In the genomic region with DNA sequence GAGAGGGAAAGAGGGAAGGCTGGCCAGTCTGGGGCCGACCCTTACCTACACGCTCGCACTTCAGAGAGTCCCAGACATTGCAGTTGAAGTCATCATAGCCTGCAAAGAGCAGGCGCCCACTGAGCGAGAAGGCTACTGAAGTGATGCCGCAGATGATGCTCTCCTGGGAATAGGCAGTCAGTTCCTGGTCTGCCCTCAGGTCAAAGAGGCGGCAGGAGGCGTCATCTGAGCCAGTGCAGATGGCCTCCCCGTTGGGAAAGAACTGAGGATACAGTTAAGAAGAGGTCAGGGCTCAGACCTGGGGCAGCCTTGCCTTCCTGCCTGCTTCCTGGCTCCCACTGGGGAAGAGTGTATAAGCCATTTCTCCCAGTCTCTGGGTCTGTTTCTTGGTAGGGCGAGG, we compare ENCODE assay signal across 17 mouse cellular contexts. TPM values are rescaled to one million over a fixed set of nuclear protein-coding genes. Genes with fewer than 3 reads are reported as not detected.
DNase-seq lines count a peak whose midpoint lies in the region; ATAC-seq and TF ChIP-seq lines count a peak whose summit lies in the region.
"Had no signal": no experiment of that assay in that cellular context is flagged by ENCODE, and none has a peak within 500 bp of the region (broad histone marks: within the 10 kb centered on the region; RNA-seq: fewer than 3 reads in every experiment).

No protein-coding gene starts in this region.

- H3K4me3 ChIP-seq in forebrain, embryonic 13.5 days, result no peak overlapping the region
- no peak overlapping the region for H3K4me3 ChIP-seq in forebrain, embryonic 15.5 days
- H3K4me3 ChIP-seq in lung, embryonic 14.5 days (ENCODE audit: low read depth, low read length), result no peak overlapping the region
- H3K4me3 ChIP-seq: hindbrain, embryonic 15.5 days had no signal

- no peaks in the 10 kb centered on the region for H3K27me3 ChIP-seq in forebrain, embryonic 13.5 days
- H3K27me3 ChIP-seq in forebrain, embryonic 15.5 days, result no peaks in the 10 kb centered on the region
- H3K27me3 ChIP-seq in lung, embryonic 14.5 days (ENCODE audit: insufficient read depth, low read length), result no peaks in the 10 kb centered on the region
- H3K27me3 ChIP-seq: hindbrain, embryonic 15.5 days had no signal

- 0 out of 2 replicates have a peak overlapping the region, but pooled peaks have one; percentile 2 for H3K9ac ChIP-seq in forebrain, embryonic 13.5 days
- no peak overlapping the region for H3K9ac ChIP-seq in forebrain, embryonic 15.5 days (replicated peaks)
- H3K9ac ChIP-seq in lung, embryonic 14.5 days, result peak overlapping the region; percentile 9; the same call in 1 of the 2 replicates
- H3K9ac ChIP-seq: hindbrain, embryonic 15.5 days had no signal

- ATAC-seq in forebrain, embryonic 13.5 days, result no peak
- ATAC-seq in forebrain, embryonic 15.5 days (replicated peaks), result no peak
- no peak for ATAC-seq in lung, embryonic 14.5 days (ENCODE audit: insufficient read depth)

- H3K9me3 ChIP-seq in forebrain, embryonic 13.5 days (replicated peaks), result no peaks in the 10 kb centered on the region
- no peaks in the 10 kb centered on the region for H3K9me3 ChIP-seq in forebrain, embryonic 15.5 days
- no peaks in the 10 kb centered on the region for H3K9me3 ChIP-seq in lung, embryonic 14.5 days (ENCODE audit: low read depth, low read length)
- H3K9me3 ChIP-seq: G1E; hindbrain, embryonic 15.5 days had no signal

- no peak overlapping the region for H3K27ac ChIP-seq in forebrain, embryonic 13.5 days
- H3K27ac ChIP-seq in forebrain, embryonic 15.5 days (replicated peaks), result no peak overlapping the region
- 0 out of 2 replicates have a peak overlapping the region, but pooled peaks have one; percentile 8 for H3K27ac ChIP-seq in lung, embryonic 14.5 days (ENCODE audit: low read depth)
- H3K27ac ChIP-seq: hindbrain, embryonic 15.5 days had no signal

- TF ChIP-seq CTCF in lung, embryonic 14.5 days (IDR thresholded peaks at IDR 0.05; ENCODE audit: low read depth), result no peak

- DNase-seq in lung, embryonic 14.5 days, result no peak
- no peak for DNase-seq in lung, postnatal 25 days (ENCODE audit: low spot score)
- DNase-seq in embryo, embryonic 11 days, result peak; percentile 24
- peak; percentile 61 for DNase-seq in lung, postnatal 36 days
- DNase-seq in layer of hippocampus, adult 18-20 months (ENCODE audit: low spot score in 2 of 2), result no peak
- no peak for DNase-seq in thymus, adult 18-20 months
- DNase-seq: adrenal gland, postnatal 14 days; cerebellum, postnatal 10 days; gastrocnemius, postnatal 25 days; kidney, adult 9 months; right cerebral cortex, adult 18-20 months had no signal

- peaks cover 41% of the 10 kb centered on the region for H3K4me1 ChIP-seq in forebrain, embryonic 13.5 days
- H3K4me1 ChIP-seq in forebrain, embryonic 15.5 days, result peaks cover 27% of the 10 kb centered on the region
- H3K4me1 ChIP-seq in lung, embryonic 14.5 days (ENCODE audit: insufficient read depth), result 0 out of 2 replicates have a peak, but pooled peaks cover 12% of the 10 kb centered on the region

- peaks cover 42% of the 10 kb centered on the region for H3K36me3 ChIP-seq in forebrain, embryonic 13.5 days (ENCODE audit: poor library complexity, severe bottlenecking)
- H3K36me3 ChIP-seq in forebrain, embryonic 15.5 days, result peaks cover 6% of the 10 kb centered on the region; the same call in 1 of the 2 replicates
- peaks cover 35% of the 10 kb centered on the region for H3K36me3 ChIP-seq in lung, embryonic 14.5 days (ENCODE audit: insufficient read depth)
- H3K36me3 ChIP-seq: hindbrain, embryonic 15.5 days had no signal

- H3K4me2 ChIP-seq in forebrain, embryonic 13.5 days, result no peak overlapping the region
- H3K4me2 ChIP-seq in forebrain, embryonic 15.5 days (replicated peaks), result no peak overlapping the region
- no peak overlapping the region for H3K4me2 ChIP-seq in lung, embryonic 14.5 days
- H3K4me2 ChIP-seq: hindbrain, embryonic 15.5 days had no signal

- WGBS in forebrain, embryonic 13.5 days, result 69% methylated on average over 10 of the region's 10 CpGs
- 69% methylated on average over 10 of the region's 10 CpGs for WGBS in forebrain, embryonic 15.5 days
- 53% methylated on average over 10 of the region's 10 CpGs for WGBS in lung, embryonic 14.5 days

RNA-seq across cellular contexts. Expression of gene Gnb3, which starts 4.5 kb away (rescaled TPM):
- polyA plus RNA-seq in forebrain, embryonic 13.5 days (2015; fragmentation: Nextera tagmentation; extraction: Ambion mirVana), result 0.46 and 0.74 TPM in 2 replicates
- 0.23 and 1.8 TPM in 2 replicates for polyA plus RNA-seq in forebrain, embryonic 15.5 days (2015; fragmentation: Nextera tagmentation; extraction: Ambion mirVana)
- polyA plus RNA-seq in lung, embryonic 14.5 days (2014; fragmentation: Nextera tagmentation; extraction: Ambion mirVana), result 0.24 and 0.68 TPM in 2 replicates
- not detected for total RNA-seq in layer of hippocampus, adult 18-20 months (2021)
- total RNA-seq: monocyte, adult 5-6 weeks had no signal
- polyA plus RNA-seq: G1E had no signal

RNA-seq across cellular contexts. Expression of gene Cdca3, which starts 6.2 kb away (rescaled TPM):
- polyA plus RNA-seq in forebrain, embryonic 13.5 days (2015; fragmentation: Nextera tagmentation; extraction: Ambion mirVana), result 207 and 217 TPM in 2 replicates
- polyA plus RNA-seq in forebrain, embryonic 15.5 days (2015; fragmentation: Nextera tagmentation; extraction: Ambion mirVana), result 100 and 106 TPM in 2 replicates
- 204 and 206 TPM in 2 replicates for polyA plus RNA-seq in lung, embryonic 14.5 days (2014; fragmentation: Nextera tagmentation; extraction: Ambion mirVana)
- total RNA-seq in layer of hippocampus, adult 18-20 months (2021), result under 1 TPM; 0.52 to 0.53 TPM
- total RNA-seq: monocyte, adult 5-6 weeks had no signal

RNA-seq across cellular contexts. Expression of gene Usp5, which starts 6.2 kb away (rescaled TPM):
- 178 and 203 TPM in 2 replicates for polyA plus RNA-seq in forebrain, embryonic 13.5 days (2015; fragmentation: Nextera tagmentation; extraction: Ambion mirVana)
- polyA plus RNA-seq in forebrain, embryonic 15.5 days (2015; fragmentation: Nextera tagmentation; extraction: Ambion mirVana), result 194 and 200 TPM in 2 replicates
- polyA plus RNA-seq in lung, embryonic 14.5 days (2014; fragmentation: Nextera tagmentation; extraction: Ambion mirVana), result 143 TPM in 2 replicates
- total RNA-seq in layer of hippocampus, adult 18-20 months (2021), result 100 to 1,000 TPM; 182 to 185 TPM

RNA-seq across cellular contexts. Expression of gene Tpi1, which starts 21.4 kb away (rescaled TPM):
- 467 and 491 TPM in 2 replicates for polyA plus RNA-seq in forebrain, embryonic 13.5 days (2015; fragmentation: Nextera tagmentation; extraction: Ambion mirVana)
- polyA plus RNA-seq in forebrain, embryonic 15.5 days (2015; fragmentation: Nextera tagmentation; extraction: Ambion mirVana), result 352 and 365 TPM in 2 replicates
- 701 and 718 TPM in 2 replicates for polyA plus RNA-seq in lung, embryonic 14.5 days (2014; fragmentation: Nextera tagmentation; extraction: Ambion mirVana)
- 100 to 1,000 TPM; 796 to 825 TPM for total RNA-seq in layer of hippocampus, adult 18-20 months (2021)

RNA-seq across cellular contexts. Expression of gene P3h3, which starts 22.0 kb away (rescaled TPM):
- 11.4 and 12.4 TPM in 2 replicates for polyA plus RNA-seq in forebrain, embryonic 13.5 days (2015; fragmentation: Nextera tagmentation; extraction: Ambion mirVana)
- polyA plus RNA-seq in forebrain, embryonic 15.5 days (2015; fragmentation: Nextera tagmentation; extraction: Ambion mirVana), result 15.3 and 15.7 TPM in 2 replicates
- polyA plus RNA-seq in lung, embryonic 14.5 days (2014; fragmentation: Nextera tagmentation; extraction: Ambion mirVana), result 29.5 and 34.3 TPM in 2 replicates
- 10 to 100 TPM; 29.5 to 30.9 TPM for total RNA-seq in layer of hippocampus, adult 18-20 months (2021)
- total RNA-seq: G1E; monocyte, adult 5-6 weeks; neutrophil, adult 5-6 weeks had no signal
- polyA plus RNA-seq: G1E had no signal

Comparison
In these comparisons a context has a peak if more than half of its experiments do, and no peak if none do; other contexts are left out.
1. DNase-seq: peak in embryo, embryonic 11 days (single experiment) and lung, postnatal 36 days (single experiment); none in lung, embryonic 14.5 days (single experiment), lung, postnatal 25 days (single experiment), layer of hippocampus, adult 18-20 months (0 of 2) and thymus, adult 18-20 months (0 of 2).